In genomic region chr4:107879254-107880050, GRCm38 (mm10) we compare ENCODE assay signal across 7 mouse cellular contexts. TPM values are rescaled to one million over a fixed set of nuclear protein-coding genes. Genes with fewer than 3 reads are reported as not detected.
DNase-seq lines count a peak whose midpoint lies in the region; ATAC-seq lines count a peak whose summit lies in the region.

Gene Magoh, plus strand, starts transcription at chr4:107879755.

- 3% methylated on average over 48 of the region's 48 CpGs for WGBS in intestine, embryonic 16.5 days
- 4% methylated on average over 48 of the region's 48 CpGs for WGBS in midbrain, embryonic 11.5 days

- intact Hi-C loops in left cerebral cortex, postnatal 36 days (cut with DNase I) = no loop called here

- peak; percentile 97 for ATAC-seq in intestine, embryonic 16.5 days
- ATAC-seq in midbrain, embryonic 11.5 days (ENCODE audit: low FRiP score) = peak; percentile 95

- no peaks in the 10 kb centered on the region for H3K27me3 ChIP-seq in intestine, embryonic 16.5 days (replicated peaks; ENCODE audit: control insufficient read depth, insufficient read depth, low read length)
- no peaks in the 10 kb centered on the region for H3K27me3 ChIP-seq in midbrain, embryonic 11.5 days (ENCODE audit: control insufficient read depth, insufficient read depth, low read length)

- DNase-seq in adrenal gland, adult 8-10 months = peak; percentile 95
- peak; percentile 95 for DNase-seq in embryo, embryonic 9.5 days (ENCODE audit: extremely low spot score)
- peak; percentile 88 to 98 for DNase-seq in gastrocnemius, postnatal 4 days (ENCODE audit: low spot score in 2 of 2)
- DNase-seq in left cerebral cortex, postnatal 36 days (ENCODE audit: low spot score in 2 of 2) = peak; percentile 95 to 96
- peak; percentile 100 for DNase-seq in midbrain, embryonic 11.5 days (ENCODE audit: low spot score, missing footprints)
- DNase-seq in skeletal muscle tissue, adult 2 months (ENCODE audit: low read depth, low spot score) = peak; percentile 93

- H3K9me3 ChIP-seq in intestine, embryonic 16.5 days (ENCODE audit: control insufficient read depth, low read length) = no peaks in the 10 kb centered on the region
- no peaks in the 10 kb centered on the region for H3K9me3 ChIP-seq in midbrain, embryonic 11.5 days (ENCODE audit: control insufficient read depth, low read length)

- peak within 1 kb of the TSS; percentile 79 for H3K9ac ChIP-seq in intestine, embryonic 16.5 days (ENCODE audit: low read depth, low read length)
- H3K9ac ChIP-seq in midbrain, embryonic 11.5 days (ENCODE audit: low read length) = peak within 1 kb of the TSS; percentile 77

- peak within 1 kb of the TSS; percentile 62 for H3K27ac ChIP-seq in intestine, embryonic 16.5 days (ENCODE audit: low read length)
- H3K27ac ChIP-seq in midbrain, embryonic 11.5 days (ENCODE audit: low read depth, low read length) = no peak within 1 kb of the TSS

- H3K4me1 ChIP-seq in intestine, embryonic 16.5 days (ENCODE audit: control insufficient read depth, insufficient read depth, low read length) = peaks cover 7% of the 10 kb centered on the region
- H3K4me1 ChIP-seq in midbrain, embryonic 11.5 days (ENCODE audit: control insufficient read depth, insufficient read depth, low read length) = peaks cover 8% of the 10 kb centered on the region

- H3K4me3 ChIP-seq in intestine, embryonic 16.5 days (ENCODE audit: low read length) = peak within 1 kb of the TSS; percentile 73
- peak within 1 kb of the TSS; percentile 76 for H3K4me3 ChIP-seq in midbrain, embryonic 11.5 days (ENCODE audit: low read depth, low read length)

- H3K36me3 ChIP-seq in intestine, embryonic 16.5 days (ENCODE audit: control insufficient read depth, insufficient read depth, low read length) = peaks cover 4% of the 10 kb centered on the region
- peaks cover 1% of the 10 kb centered on the region; the same call in 1 of the 2 replicates for H3K36me3 ChIP-seq in midbrain, embryonic 11.5 days (ENCODE audit: control insufficient read depth, insufficient read depth, low read length)

- peak within 1 kb of the TSS; percentile 78 for H3K4me2 ChIP-seq in intestine, embryonic 16.5 days (ENCODE audit: low read depth, low read length)
- H3K4me2 ChIP-seq in midbrain, embryonic 11.5 days = peak within 1 kb of the TSS; percentile 71

RNA-seq across cellular contexts. Expression of gene Magoh, which starts in this region (rescaled TPM):
- 10 to 100 TPM; 61.8 to 73.5 (median 71.9) TPM for total RNA-seq in adrenal gland, adult 8-10 months (2022)
- total RNA-seq in gastrocnemius, postnatal 4 days (2021) = 10 to 100 TPM; 53.9 to 63.6 TPM
- 132 and 139 TPM in 2 replicates for polyA plus RNA-seq in intestine, embryonic 16.5 days (2015; fragmentation: Nextera tagmentation; extraction: Ambion mirVana)
- total RNA-seq in left cerebral cortex, postnatal 36 days (2021) = 10 to 100 TPM; 35.2 to 43.4 TPM
- polyA plus RNA-seq in midbrain, embryonic 11.5 days (2014; fragmentation: Nextera tagmentation; extraction: Ambion mirVana) = 268 and 272 TPM in 2 replicates
